Mouse (Mus musculus) heart, postnatal 0 days (tissue): Measurements from ENCODE around the gene Psmc6. TPM values are rescaled to one million over a fixed set of nuclear protein-coding genes. Genes with fewer than 3 reads are reported as not detected.

Experiments used
- ATAC-seq: fragments of 200-750 bp; cut with Nextera tagmentation; 2 replicates; pipeline ENCODE4 v1.8.0; 2017; ENCODE audit warnings: low read depth, moderate number of reproducible peaks, moderate library complexity; ENCODE audit not compliant: insufficient read depth
- DNase-seq: peaks from one replicate; pipeline ENCODE4 v3.0.0-alpha.2; 2016; ENCODE audit warnings: low spot score
- H3K27ac ChIP-seq: fragments of 300-500 bp; sonication (generic); 2 replicates; pipeline ENCODE4 v1.5.1; 2014; ENCODE audit warnings: low read depth, mild to moderate bottlenecking
- H3K27me3 ChIP-seq: fragments of 300-500 bp; sonication (generic); 2 replicates; pipeline ENCODE4 v1.6.1; 2014; ENCODE audit warnings: low read length, mixed read lengths; ENCODE audit not compliant: control insufficient read depth, insufficient read depth
- H3K36me3 ChIP-seq: fragments of 300-500 bp; sonication (generic); replicated peaks from 2 replicates; pipeline ENCODE4 v1.6.1; 2014; ENCODE audit warnings: low read length, mixed read lengths; ENCODE audit not compliant: control insufficient read depth, insufficient read depth
- H3K4me1 ChIP-seq: fragments of 300-500 bp; sonication (generic); 2 replicates; pipeline ENCODE4 v1.6.1; 2014; ENCODE audit warnings: antibody characterized with exemption; ENCODE audit not compliant: control insufficient read depth, insufficient read depth
- H3K4me2 ChIP-seq: fragments of 300-500 bp; sonication (generic); 2 replicates; pipeline ENCODE4 v1.6.1; 2014; ENCODE audit warnings: low read depth, mild to moderate bottlenecking, low read length, moderate library complexity
- H3K4me3 ChIP-seq: fragments of 300-500 bp; sonication (generic); 2 replicates; pipeline ENCODE4 v1.5.1; 2014; ENCODE audit warnings: low read depth, low read length
- H3K9ac ChIP-seq: fragments of 300-500 bp; sonication (generic); replicated peaks from 2 replicates; pipeline ENCODE4 v1.6.1; 2014; ENCODE audit warnings: low read depth, low read length, mixed read lengths
- H3K9me3 ChIP-seq: fragments of 300-500 bp; sonication (generic); replicated peaks from 2 replicates; pipeline ENCODE4 v1.6.1; 2016; ENCODE audit warnings: low read length; ENCODE audit not compliant: control insufficient read depth
- CTCF ChIP-seq: IDR thresholded peaks from 2 replicates; pipeline ENCODE4 v1.5.1; 2016; ENCODE audit warnings: antibody characterized with exemption, control low read depth, low read depth
- EP300 ChIP-seq: IDR thresholded peaks from 2 replicates; pipeline ENCODE4 v1.6.1; 2016; ENCODE audit warnings: antibody characterized with exemption, low read depth
- WGBS: fragments of 180-500 bp; shearing (Covaris S2); extraction: QIAGEN DNeasy Blood & Tissue Kit; methylation state at CpG from one replicate; pipeline ENCODE4 v1.1.7; 2014; 5-methylcytosine and 5-hydroxymethylcytosine counted together
- polyA plus RNA-seq: library from polyadenylated mRNA; unstranded; fragments of >200 nt; fragmentation: Nextera tagmentation; extraction: Ambion mirVana; gene quantifications from 2 replicates; pipeline ENCODE4 v1.2.1, GENCODE M21; 2015
- total RNA-seq: library from RNA; depleted of rRNA; stranded (reverse); fragments of >200 nt; gene quantifications from 2 replicates; pipeline ENCODE4 v1.2.3, GENCODE M21; 2014; ENCODE audit warnings: low replicate concordance

The Psmc6 gene
- total and polyA plus RNA-seq, 2 experiments from 2014 or later, result 120 to 163 TPM

DNA sequence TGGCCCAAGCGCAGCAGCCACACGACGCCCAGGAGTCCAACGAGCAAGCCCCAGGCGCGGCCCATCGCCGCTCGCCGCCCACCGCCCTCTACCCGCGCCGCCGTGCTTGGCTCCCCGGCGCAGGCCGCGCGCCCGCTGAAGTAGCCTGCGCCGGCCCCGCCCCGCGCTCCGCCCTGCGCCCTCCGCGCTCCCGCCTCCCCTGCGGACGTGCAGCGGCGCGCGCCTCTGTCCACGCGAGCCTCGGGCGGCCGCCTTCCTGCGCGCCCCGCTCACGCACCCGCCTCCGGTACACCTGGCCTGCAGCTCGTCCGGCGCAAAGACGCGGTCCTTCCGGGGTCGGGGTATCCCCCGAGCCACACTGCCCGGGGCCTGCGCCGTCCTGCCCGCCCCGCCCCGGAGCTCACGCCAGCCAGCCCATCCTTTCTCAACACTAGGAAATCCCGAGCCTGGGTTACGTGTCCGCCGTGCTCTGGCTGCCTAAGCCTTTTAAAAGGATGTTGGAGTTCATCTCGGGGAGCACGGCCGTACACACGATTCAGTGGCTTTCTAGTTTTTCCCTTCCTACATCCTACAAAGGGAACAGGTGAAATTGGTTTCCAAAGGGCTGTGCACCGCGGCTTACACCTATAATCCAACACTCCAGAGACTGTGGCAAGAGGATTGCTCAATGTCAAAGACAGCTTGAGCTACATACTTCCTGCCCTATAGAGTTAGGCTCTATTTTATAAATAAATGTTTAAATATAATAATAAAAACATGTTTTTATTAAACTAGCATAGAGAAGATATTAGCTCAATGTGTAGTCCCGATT, 11.0 kb upstream of the Psmc6 start, which contains the start of gene Ero1l:
Gene Ero1l, minus strand, starts transcription at position 346 of the 811 bp plus-strand sequence.
- DNase-seq, result peak; percentile 67
- Histone ChIP-seq H3K9me3 (no peaks in the 10 kb centered on the region), H3K4me1 (peaks cover 31% of the 10 kb centered on the region), H3K36me3 (no peaks in the 10 kb centered on the region), H3K9ac (peak within 1 kb of the TSS; percentile 90), H3K27ac (peak within 1 kb of the TSS; percentile 93), H3K4me2 (peak within 1 kb of the TSS; percentile 66), H3K4me3 (peak within 1 kb of the TSS; percentile 95), H3K27me3 (no peaks in the 10 kb centered on the region)
- TF ChIP-seq EP300 (no peak), CTCF (no peak)
- peak; percentile 94 for ATAC-seq
- 2% methylated on average over 52 of the region's 74 CpGs for WGBS

DNA sequence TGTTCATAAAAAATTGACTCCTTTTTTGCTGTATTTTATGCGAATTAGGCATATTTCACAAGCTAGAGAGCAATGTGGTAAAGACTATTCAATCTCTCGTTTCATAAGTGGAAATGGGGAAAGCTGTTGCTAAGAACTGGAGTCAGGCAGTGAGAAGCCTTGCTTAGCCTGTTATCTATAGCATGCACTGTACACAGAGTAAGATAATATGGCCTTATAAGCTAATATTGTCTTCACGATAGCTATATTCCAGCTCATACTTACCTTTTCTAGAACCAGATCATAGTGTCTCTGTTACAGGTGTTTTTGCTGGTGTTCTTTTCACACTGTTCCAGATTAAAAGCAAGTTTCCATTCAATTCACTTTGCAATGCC, 10.4 kb upstream of the Psmc6 start:
- Histone ChIP-seq H3K9me3 (no peaks in the 10 kb centered on the region), H3K9ac (no peak overlapping the region), H3K27ac (no peak overlapping the region; the same call in 1 of the 2 replicates), H3K4me2 (peak overlapping the region; percentile 66; the same call in 1 of the 2 replicates), H3K4me1 (peaks cover 25% of the 10 kb centered on the region), H3K27me3 (no peaks in the 10 kb centered on the region), H3K36me3 (no peaks in the 10 kb centered on the region), H3K4me3 (no peak overlapping the region)
- no peak for ATAC-seq
- TF ChIP-seq CTCF (no peak), EP300 (no peak)
- WGBS, result 53% methylated on average over 3 of the region's 3 CpGs
- no peak for DNase-seq

DNA sequence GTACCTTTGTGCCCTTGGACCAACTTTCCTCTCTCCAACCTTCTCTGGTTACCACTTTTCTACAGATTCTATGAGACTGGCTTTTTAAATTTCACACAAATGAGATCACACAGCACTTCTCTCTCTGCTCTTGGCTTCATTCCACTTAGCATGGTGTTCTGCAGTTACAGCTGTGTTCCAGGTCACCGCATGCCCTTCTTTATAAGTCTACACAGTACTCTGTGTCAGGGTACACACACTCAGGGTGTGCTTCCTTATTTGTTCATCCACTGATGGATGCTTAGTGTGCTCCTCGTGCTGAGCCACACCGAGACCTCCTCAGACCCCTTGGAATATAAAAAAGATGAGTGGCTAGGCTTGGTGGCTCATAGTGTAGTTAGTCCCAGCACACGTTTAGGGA, 9.5 kb upstream of the Psmc6 start:
- no peaks in the 10 kb centered on the region for H3K9me3 ChIP-seq
- 75% methylated on average over 4 of the region's 4 CpGs for WGBS
- no peaks in the 10 kb centered on the region for H3K27me3 ChIP-seq
- no peak overlapping the region for H3K9ac ChIP-seq
- DNase-seq (no peak), ATAC-seq (no peak)
- no peak overlapping the region for H3K4me2 ChIP-seq
- TF ChIP-seq EP300 (no peak), CTCF (no peak)
- H3K36me3 ChIP-seq, result no peaks in the 10 kb centered on the region
- H3K4me1 ChIP-seq, result peaks cover 19% of the 10 kb centered on the region
- no peak overlapping the region for H3K27ac ChIP-seq
- H3K4me3 ChIP-seq, result no peak overlapping the region

DNA sequence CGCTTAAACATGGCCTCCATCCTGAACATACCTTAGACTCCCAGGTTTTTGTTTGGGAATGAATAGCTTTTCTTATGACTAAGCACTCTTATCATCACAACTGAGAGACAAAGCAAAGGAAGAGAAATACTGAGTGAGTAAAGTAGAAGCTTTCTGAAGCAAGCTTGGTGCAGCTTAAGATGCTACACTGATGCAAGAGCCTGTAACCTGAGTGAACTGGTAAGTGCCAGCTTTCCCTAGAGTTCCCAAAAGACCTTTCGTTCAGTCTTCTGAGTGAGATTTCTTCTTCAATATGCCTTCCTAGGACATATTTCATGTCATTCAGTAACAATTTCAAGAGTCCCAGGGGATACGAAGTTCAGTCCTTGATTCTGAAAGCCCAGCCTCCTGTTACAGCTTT, 8.5 kb upstream of the Psmc6 start:
- H3K36me3 ChIP-seq, result no peaks in the 10 kb centered on the region
- ATAC-seq (no peak), DNase-seq (no peak)
- TF ChIP-seq CTCF (no peak), EP300 (no peak)
- no peaks in the 10 kb centered on the region for H3K9me3 ChIP-seq
- no peaks in the 10 kb centered on the region for H3K27me3 ChIP-seq
- no peak overlapping the region for H3K4me3 ChIP-seq
- no peak overlapping the region for H3K9ac ChIP-seq
- H3K27ac ChIP-seq, result no peak overlapping the region
- no peak overlapping the region for H3K4me2 ChIP-seq
- peaks cover 9% of the 10 kb centered on the region for H3K4me1 ChIP-seq
- whole genome bisulfite sequencing, result 75% methylated on average over 3 of the region's 3 CpGs

DNA sequence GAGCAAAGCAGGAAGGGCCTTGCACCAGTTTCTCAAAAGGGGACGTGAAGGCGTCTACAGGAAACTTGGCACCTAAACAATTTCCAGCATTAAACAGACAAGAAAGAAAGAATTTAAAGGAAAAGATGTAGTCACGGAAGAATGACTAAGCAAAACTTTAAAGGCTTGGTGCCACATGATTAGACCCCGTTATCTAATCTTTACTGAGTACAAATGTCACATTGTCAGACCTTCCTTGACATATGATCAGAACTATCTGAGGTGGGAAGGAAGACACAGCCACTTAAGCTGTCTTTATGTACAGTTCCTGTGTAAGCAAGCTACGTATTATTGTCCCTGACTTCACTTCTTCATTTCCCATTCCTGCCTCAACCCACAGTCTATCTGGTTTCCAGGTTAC, 8.0 kb upstream of the Psmc6 start:
- Histone ChIP-seq H3K9me3 (no peaks in the 10 kb centered on the region), H3K27ac (no peak overlapping the region), H3K36me3 (no peaks in the 10 kb centered on the region), H3K27me3 (no peaks in the 10 kb centered on the region), H3K4me3 (no peak overlapping the region), H3K9ac (no peak overlapping the region), H3K4me2 (no peak overlapping the region), H3K4me1 (peaks cover 5% of the 10 kb centered on the region)
- 52% methylated on average over 5 of the region's 5 CpGs for whole genome bisulfite sequencing
- DNase-seq (no peak), ATAC-seq (no peak)
- TF ChIP-seq CTCF (no peak), EP300 (no peak)

DNA sequence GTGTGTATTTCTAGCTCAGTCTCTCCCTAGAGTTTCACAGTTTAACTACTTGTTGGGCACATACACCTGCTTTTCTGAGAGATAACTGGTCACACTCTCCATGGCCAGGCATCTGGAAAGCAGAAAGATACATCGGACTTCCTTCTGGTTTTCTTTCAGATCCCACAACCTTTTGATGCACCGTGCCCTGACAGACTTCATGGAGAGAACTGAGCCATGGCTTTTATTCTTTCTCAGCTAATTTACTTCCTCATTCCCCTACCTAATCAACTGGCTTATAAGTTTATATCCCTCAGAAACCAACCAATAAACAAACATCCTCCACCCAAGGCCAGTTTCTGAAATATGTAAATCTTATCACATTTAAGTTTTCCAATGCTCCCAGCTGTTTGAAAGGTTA, 7.1 kb upstream of the Psmc6 start:
- H3K4me3 ChIP-seq, result no peak overlapping the region
- no peaks in the 10 kb centered on the region for H3K36me3 ChIP-seq
- DNase-seq, result no peak
- TF ChIP-seq CTCF (no peak), EP300 (no peak)
- no peak overlapping the region for H3K27ac ChIP-seq
- ATAC-seq, result no peak
- H3K4me1 ChIP-seq, result no peaks in the 10 kb centered on the region
- WGBS, result 84% methylated on average over 2 of the region's 2 CpGs
- H3K9me3 ChIP-seq, result no peaks in the 10 kb centered on the region
- H3K4me2 ChIP-seq, result no peak overlapping the region
- H3K9ac ChIP-seq, result no peak overlapping the region
- no peaks in the 10 kb centered on the region for H3K27me3 ChIP-seq
